Mouse (Mus musculus) cerebellum, adult 9-11 months (tissue): ENCODE results near the gene Gm11756.
"Not testable (repeated sequence)": the region's sequence is repeated elsewhere in the genome, so short reads cannot be mapped to it uniquely, and the experiment has no call there.

Experiments
- DNase-seq: peaks from one replicate; pipeline ENCODE4 v3.0.0; 2022

Gm11756 gene

DNA sequence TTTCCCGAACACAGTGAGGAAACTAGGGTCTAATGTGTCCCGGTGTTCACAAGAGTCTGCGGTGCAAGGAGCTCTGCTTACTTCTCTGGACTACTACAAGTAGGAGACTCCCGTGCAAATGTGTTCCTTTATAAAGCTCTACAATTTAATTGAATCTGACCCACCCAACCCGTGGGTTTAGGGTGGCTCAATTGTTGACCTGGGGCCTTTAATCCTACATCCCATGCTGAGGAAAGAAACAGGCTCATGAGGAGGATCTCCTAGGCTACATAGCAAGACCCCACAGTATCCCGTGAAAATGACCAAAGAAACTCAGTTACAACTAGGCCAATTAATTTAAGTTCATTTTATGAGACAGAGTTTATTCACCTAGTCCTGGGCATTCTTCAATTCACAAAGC lies at the start of gene Gm11756:
Gm11756 (minus strand) TSS at position 101 of the 400 bp plus-strand sequence.
- DNase-seq = not testable (repeated sequence)

DNA sequence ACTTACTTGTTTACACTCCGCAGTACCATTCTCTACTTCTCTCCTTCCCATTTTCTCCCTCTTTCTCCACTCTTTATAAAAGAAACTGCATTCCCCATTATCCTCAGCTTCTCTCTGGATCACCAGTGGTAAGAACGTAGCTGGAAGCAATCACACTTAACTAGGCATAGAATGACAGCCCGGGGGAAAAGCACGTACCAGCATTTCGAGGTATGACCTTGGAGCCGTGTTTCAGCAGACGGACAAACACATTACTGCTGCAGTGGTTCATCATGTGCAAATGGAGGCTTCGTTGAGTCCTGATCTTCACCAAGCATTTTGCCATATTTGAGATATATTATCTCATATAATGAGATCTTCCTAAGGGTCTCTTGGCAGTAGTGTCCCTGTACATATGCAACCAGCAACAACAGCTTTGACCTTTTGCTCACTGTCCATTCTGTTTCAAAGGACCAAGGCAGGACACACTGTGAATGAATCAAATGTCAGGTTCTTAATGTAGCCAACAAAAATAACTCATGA lies 29.9 kb upstream of the Gm11756 start, which contains the start of gene 2310002L09Rik:
2310002L09Rik (minus strand) TSS at position 472 of the 522 bp plus-strand sequence.
- no peak for DNase-seq

DNA sequence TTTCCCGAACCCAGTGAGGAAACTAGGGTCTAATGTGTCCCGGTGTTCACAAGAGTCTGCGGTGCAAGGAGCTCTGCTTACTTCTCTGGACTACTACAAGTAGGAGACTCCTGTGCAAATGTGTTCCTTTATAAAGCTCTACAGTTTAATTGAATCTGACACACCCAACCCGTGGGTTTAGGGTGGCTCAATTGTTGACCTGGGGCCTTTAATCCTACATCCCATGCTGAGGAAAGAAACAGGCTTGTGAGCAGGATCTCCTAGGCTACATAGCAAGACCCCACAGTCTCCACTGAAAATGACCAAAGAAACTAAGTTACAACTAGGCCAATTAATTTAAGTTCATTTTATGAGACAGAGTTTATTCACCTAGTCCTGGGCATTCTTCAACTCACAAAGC lies 14.7 kb downstream of the Gm11756 start, which contains the start of gene Gm13871:
Gm13871 (minus strand) TSS at position 101 of the 400 bp plus-strand sequence.
- not testable (repeated sequence) for DNase-seq

DNA sequence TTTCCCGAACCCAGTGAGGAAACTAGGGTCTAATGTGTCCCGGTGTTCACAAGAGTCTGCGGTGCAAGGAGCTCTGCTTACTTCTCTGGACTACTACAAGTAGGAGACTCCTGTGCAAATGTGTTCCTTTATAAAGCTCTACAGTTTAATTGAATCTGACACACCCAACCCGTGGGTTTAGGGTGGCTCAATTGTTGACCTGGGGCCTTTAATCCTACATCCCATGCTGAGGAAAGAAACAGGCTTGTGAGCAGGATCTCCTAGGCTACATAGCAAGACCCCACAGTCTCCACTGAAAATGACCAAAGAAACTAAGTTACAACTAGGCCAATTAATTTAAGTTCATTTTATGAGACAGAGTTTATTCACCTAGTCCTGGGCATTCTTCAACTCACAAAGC lies 29.5 kb downstream of the Gm11756 start, which contains the start of gene Gm11757:
Gm11757 (minus strand) TSS at position 101 of the 400 bp plus-strand sequence.
- not testable (repeated sequence) for DNase-seq

DNA sequence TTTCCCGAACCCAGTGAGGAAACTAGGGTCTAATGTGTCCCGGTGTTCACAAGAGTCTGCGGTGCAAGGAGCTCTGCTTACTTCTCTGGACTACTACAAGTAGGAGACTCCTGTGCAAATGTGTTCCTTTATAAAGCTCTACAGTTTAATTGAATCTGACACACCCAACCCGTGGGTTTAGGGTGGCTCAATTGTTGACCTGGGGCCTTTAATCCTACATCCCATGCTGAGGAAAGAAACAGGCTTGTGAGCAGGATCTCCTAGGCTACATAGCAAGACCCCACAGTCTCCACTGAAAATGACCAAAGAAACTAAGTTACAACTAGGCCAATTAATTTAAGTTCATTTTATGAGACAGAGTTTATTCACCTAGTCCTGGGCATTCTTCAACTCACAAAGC lies 44.4 kb downstream of the Gm11756 start, which contains the start of gene Gm11758:
Gm11758 (minus strand) TSS at position 101 of the 400 bp plus-strand sequence.
- not testable (repeated sequence) for DNase-seq
